Mouse (Mus musculus): ENCODE results near the gene Wnt2. TPM values are rescaled to one million over a fixed set of nuclear protein-coding genes. Genes with fewer than 3 reads are reported as not detected.
A peak's percentile ranks its signal among the peaks of the same experiment; 100 is the strongest.

The Wnt2 gene
- 1 to 10 TPM; 6.2 to 6.5 TPM for total RNA-seq (2021)

DNA sequence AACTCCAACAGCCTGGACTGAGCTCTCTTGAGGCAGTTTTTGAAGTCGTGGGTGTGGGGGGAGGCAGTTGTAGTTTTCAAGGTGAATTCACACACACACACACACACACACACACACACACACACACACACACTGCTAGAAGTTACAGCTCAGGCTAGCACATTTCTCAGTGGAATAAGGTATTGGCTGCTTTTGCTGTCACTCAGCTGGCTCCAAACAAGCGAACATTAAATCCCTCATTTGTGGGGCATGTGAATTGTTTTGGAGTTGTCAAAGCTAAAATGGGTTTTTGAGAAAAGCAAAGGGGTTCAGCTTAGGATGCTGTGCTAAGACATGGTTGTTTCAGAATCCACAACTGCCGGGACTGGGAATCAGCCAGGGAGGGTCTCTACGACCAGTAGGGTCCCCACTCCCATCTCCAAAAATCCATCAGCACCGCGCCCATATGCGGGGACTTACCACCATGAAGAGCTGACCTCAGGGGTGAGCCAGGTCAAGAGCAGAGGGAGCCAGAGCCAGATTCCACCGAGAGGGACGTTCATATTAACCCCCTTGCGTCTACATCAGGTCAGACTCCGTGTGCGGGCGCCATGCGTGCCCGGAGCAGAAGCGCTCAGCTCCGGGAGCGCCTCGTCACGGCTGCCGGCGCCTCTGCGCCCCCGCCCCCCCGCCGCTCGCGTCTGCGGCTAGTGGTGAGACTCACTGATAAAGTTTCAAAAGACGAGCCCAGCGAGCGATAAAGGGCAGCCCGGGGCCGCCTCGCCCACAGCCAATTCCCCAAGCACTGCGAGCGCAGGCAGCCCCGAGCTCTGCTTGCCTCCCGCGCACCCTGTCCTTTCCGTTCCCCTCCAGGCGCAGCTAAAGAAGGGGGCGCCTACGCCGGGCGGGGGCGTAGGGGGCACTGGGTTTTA, at the start of gene Wnt2:
Gene Wnt2, minus strand, starts transcription at position 840 of the 911 bp plus-strand sequence.
- DNase-seq, result peak in 1 of 2 experiments; percentile 11

- DNase-seq, result no peak
Measured at GRCm38 (mm10) chr6:18078615-18079014, 48.2 kb upstream of the Wnt2 start.

GRCm38 (mm10) chr6:18076986-18077385, 46.6 kb upstream of the Wnt2 start:
- DNase-seq, result no peak

DNA sequence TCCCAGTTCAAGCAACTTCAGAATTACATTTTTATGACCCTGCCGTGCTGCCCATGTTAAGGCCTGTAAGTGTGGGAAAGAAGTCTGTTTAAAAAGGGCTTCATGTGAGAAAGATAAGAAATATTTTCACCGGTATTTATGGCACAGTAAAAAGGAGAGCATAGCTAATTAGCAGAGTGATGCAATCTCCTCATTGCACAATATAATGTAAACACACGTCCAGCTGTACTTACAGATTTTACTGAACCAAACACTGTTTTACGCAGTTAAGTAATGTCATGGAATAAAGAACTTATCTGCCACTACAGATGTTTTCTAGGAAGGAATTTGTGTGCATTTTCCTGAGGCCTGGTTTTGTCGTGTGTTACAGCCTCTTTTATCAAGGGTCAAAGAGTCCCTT, 46.2 kb upstream of the Wnt2 start:
- DNase-seq, result no peak

DNA sequence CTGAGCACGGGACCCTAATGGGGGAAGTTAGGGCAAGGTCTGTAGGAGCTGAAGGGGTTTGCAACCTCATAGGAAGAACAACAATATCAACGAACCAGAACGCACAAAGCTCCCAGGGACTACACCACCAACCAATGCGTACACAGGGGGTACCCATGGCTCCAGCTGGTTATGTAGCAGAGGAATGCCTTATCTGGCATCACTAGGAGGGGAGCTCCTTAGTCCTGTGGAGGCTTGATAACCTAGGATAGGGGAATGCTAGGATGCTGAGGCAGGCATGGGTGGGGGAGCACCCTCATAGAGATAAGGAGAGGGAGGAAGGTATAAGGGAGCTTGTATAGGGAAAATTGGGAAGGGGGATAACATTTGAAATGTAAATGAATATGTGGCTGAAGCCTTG, 27.5 kb upstream of the Wnt2 start:
- no peak for DNase-seq

DNA sequence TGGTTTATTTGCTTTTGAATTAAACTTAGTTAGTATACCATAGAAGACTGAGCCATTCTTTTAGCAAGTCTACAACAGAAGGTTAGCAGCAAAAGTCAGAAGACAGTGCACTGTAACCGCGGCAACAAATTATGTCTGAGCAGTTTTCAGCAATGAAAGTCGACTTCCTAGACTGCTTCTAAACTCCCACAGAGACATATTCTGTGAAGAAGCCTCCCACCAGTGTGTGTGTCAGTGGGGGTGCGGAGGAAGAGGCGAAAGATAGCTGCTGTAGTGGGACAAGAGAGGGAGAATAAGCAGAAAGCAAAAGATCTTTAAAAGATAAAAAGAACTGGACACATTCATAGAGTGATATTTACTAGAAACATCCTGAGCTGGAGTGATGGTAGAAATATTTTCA, 21.3 kb upstream of the Wnt2 start:
- no peak for DNase-seq

DNA sequence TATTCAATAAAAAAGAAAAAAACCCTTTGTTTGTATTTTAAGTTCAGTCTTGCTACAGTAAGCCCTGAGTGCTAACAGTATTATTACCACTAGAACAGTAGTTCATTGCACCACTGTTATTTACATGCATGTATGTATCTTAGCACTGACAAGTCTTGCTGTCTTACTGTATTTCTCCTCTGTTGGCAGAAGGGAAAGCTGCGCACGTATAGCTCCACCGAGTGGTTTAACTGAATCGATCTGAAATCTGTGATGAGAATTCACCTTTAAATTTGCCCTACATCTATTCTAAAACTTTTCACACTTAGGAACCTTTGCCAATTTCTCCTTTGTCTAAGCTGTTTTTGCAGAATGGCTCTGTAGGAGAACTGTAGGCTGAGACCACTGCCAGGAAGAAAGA, 13.9 kb upstream of the Wnt2 start:
- no peak for DNase-seq

DNA sequence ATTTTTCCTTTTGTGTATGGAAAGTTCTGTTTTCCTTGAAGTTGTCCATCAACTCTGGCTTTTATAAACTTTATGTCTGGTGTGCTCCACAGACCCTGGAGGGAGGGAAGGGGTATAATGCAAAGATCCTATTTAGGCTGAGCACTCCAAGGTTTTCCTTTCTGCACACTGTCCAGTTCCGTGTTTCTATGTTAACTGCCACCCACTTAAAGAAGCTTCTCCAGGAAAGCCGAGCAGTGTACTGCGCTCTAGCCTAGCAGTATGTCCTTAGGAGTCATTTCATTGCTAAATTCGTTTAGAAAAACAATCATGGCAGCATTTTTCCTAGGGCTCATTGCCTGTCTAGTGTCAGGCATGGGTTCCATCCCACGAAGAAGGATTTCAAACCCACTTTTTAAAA, 12.8 kb upstream of the Wnt2 start:
- DNase-seq, result no peak

- DNase-seq, result no peak
Measured at GRCm38 (mm10) chr6:18032271-18032670, 1.9 kb upstream of the Wnt2 start.

- DNase-seq, result peak; percentile 23 to 42
Measured at GRCm38 (mm10) chr6:18031509-18032010, 1.2 kb upstream of the Wnt2 start.

DNA sequence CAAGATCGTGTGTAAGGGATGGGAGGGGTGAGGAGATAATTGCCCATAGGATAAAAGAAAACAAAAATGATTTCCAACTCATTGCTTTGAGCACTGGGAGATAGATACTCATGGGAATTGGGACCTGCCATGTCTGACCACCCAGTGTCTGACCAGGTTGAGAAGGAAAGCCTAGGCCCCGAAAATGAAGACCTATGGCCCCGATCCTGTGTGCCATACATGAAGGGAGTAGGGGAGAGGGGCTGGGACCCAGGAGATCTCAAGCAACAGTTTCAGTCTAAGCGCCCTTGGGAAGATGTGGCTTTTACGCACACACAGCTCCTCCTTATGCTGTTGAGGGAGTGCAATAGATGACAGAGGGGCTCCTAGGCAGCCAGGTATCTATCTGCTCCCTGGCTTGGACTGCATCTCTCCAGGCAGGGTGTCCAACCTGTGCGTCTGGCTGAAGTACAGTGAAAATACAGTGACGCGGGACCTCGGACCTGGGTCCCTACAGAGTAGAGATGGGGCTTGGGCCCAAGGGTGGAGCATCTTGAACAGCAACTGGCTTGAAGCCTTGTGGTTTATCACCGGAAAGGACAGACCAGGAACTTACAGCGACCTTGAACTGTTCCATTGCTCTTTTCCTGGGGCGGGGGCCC, 603 bp upstream of the Wnt2 start:
- DNase-seq, result peak in 1 of 2 experiments; percentile 6

DNA sequence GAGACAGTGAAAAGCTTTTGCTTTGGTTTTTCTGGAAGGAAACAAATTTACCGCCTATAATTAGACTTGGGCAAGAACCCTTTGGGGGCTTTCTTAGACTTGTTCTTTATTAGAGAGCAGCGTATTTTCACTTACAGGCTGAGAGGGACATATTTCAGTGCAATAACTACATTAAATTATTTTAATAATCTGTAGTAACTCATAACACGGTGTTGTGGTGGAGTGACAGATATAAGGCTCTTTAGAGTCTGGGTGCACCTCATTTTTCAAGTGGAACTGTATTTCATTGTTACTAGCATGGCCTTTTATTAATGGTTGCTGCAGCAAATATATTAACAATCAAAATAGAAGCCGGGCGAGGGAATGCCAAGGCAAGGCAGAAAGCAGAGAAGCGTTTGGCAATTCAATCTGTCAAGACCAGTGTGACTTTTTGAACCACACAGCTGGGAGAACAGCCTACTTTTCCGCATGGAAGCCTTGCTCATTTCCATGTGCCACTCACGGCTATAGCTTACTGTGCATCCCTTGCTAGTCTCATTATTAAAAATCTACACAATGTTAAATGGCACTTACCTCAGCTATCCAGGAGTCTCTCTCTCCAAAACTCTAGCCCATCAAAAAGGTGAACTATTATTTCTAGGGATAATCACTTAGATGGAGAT, 6.1 kb downstream of the Wnt2 start:
- DNase-seq, result no peak

- no peak for DNase-seq
Measured at GRCm38 (mm10) chr6:18013346-18013745, 17.0 kb downstream of the Wnt2 start.

DNA sequence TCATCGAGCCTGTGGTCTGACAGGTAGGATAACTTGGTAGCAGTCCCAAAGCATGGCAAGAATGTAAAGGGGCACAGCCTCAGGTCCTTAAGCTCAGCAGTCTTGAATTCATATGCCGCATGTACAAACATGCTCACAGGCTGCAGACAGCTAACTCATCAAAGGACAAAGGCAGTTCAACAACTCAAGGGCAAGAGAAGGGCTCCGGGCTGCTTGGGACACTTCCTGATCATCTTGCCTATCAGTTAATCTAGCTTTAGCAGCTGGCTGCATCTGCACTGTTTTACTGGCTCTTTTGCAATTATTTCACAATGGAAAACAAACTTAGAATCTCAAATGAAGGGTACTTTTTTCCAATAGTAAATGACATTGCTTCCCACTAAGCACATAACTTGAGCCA, 23.0 kb downstream of the Wnt2 start:
- no peak for DNase-seq

GRCm38 (mm10) chr6:18002065-18002464, 28.3 kb downstream of the Wnt2 start:
- no peak for DNase-seq

DNA sequence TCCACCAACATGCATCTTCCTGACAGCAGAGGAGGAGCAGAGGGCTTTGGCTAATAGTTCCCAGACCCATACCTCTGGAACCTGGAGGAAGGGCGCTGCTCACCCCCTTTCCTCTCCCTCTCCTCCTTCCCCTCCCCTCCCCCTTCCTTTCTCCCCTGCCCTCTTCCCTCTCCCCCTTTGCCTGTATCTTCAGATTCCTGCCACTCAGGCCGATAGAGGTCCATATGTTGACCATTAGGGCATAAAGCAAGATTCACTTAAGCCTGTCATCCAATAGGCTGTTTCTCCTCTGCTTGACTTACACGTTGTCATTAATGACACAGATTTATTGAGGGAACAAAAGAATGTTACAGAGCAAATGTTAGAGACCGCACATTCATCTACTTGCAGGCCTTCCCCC, 31.9 kb downstream of the Wnt2 start:
- no peak for DNase-seq

GRCm38 (mm10) chr6:17994956-17995790, 35.2 kb downstream of the Wnt2 start:
- no peak for DNase-seq

DNA sequence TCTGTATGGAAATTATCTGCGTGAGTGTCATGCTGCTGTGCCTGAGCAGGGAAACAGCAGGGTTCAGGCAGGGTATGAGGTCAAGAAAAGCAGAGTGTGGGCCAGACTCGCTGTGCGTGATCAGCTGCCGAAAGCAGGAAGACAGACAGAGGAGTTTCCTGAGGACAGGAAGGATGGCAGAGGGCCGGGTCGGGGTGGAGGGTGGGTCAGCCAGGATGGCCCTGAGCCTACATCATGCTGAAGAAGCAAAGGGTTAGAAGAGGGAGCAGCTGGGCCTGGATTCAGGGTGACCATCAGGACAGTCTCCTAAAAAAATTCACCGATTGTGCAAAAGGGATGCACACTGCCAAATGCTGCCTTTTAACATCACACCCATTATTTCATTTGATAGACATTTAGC, 38.8 kb downstream of the Wnt2 start:
- no peak for DNase-seq

DNA sequence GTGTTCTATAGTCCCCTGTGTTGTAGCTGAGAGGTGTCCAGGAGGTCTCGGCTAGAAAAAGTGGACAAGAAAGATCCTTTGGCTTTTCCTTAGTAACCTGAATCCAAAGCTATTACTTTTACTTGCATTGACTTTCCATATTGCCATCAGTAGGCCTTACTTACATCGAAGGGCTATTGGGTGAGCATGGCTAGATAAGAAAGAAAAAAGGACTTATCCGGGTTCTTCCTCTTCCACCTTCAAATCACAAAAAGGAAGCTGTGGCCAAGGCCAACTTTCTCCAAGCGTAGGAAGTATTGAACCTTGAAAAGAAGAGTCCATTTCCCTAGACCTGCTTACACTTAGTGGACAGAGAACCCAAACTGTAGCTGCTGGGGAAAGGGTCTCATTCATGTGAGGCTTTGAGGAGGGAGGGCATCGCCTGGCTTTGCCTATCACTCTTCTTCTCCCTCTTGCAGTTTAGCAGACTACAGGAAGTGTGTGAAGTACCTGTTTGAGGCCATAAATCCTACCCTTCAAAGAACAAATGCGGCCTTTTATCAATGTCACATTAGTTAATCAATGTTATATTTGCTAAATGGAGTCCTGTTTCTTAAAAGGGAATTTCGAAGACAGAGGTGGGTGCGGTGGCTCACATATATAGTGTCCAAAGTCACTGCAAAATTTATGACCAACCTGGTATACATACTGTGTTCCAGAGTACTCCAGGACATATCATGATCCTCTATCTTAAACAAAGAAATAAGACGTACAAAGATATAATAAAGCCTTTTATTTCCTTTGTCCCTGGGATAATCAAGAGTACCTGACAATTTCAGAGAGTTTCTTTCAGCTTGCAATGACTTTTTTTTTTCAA, 40.0 kb downstream of the Wnt2 start:
- no peak for DNase-seq

- DNase-seq, result no peak
Measured at GRCm38 (mm10) chr6:17979361-17979760, 51.0 kb downstream of the Wnt2 start.

GRCm38 (mm10) chr6:17978881-17979280, 51.5 kb downstream of the Wnt2 start:
- DNase-seq, result no peak
